Mouse (Mus musculus) gastrocnemius, postnatal 14 days (tissue): ENCODE data around the gene Mras. TPM values are rescaled to one million over a fixed set of nuclear protein-coding genes. Genes with fewer than 3 reads are reported as not detected.

ENCODE experiments used
- DNase-seq: peaks from one replicate; pipeline ENCODE4 v3.0.0; 2021; ENCODE audit warnings: mixed read lengths
- intact Hi-C: fragments of 180-260 bp; cut with DNase I; formaldehyde crosslinking; loops from one replicate; pipeline ENCODE4 v1.15.1; 2025; ENCODE audit warnings: low total_unique reads
- total RNA-seq, 2 experiments: library from RNA; stranded (reverse); gene quantifications; 2 replicates each; pipeline ENCODE4 v1.2.3; 2021

Gene Mras
- total RNA-seq, 2 experiments from 2014 or later, result 6.8 to 7.7 TPM

DNA sequence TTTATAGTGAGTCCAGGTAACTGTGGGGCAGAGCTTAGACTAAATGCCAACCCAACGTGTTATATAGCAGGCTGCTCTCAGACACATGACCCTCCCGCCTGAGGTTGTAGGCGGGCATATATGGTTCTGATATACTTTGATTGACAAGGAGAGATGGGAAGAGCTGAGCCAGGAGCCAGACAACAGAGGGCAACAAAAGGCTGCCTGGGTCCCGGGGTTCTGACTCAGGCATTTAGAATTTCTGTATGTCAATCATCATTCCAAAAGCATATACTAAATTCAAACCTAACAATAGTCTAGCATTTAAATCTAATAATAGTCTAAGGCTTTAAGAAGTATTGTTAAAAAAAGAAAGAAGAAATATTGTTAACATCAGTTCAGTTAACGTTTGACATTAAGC, 58.0 kb downstream of the Mras start:
- DNase-seq, result no peak
- intact Hi-C loops, result loop anchor here (5.0 kb wide), 1 partner anchor 312 kb away; no protein-coding TSS in a partner anchor

DNA sequence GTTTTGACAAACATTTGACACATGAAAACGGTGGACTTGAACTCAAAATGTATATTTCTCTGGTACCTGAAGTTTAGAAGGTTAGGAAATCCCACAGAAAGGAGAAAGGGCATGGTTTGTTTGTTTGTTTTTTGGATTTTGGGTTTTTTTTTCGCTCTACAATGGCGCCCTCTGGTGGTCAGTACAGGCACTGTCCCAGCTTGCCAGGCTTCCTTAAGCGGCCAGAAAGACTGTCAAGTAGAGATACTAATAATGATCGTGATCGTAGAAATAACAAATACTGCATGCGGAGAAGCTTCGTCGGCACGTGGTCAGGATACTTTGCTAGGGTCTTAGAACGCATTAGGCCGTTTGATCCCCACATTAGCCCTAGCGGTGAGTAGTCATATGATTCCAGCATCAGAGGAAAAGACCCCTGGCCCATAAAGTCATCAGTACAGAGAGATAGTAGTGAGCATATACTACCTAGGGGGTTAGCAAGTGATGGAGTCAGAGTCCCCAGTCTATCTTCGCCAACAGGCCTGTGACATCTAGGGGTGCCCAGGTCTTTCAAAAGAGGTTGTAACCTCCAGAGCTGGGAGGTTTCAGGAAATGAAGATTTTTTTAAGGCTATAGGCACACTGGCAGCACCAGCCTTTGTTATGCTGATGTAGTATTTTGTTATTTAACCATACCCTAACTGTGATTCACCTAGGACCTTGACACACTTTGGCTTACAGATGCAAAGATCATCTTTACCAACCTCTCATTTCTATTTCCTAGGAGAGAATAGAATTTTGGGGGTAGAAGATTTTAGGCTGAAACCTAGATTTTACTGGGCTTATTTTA, 60.4 kb downstream of the Mras start:
- DNase-seq, result peak; percentile 38

DNA sequence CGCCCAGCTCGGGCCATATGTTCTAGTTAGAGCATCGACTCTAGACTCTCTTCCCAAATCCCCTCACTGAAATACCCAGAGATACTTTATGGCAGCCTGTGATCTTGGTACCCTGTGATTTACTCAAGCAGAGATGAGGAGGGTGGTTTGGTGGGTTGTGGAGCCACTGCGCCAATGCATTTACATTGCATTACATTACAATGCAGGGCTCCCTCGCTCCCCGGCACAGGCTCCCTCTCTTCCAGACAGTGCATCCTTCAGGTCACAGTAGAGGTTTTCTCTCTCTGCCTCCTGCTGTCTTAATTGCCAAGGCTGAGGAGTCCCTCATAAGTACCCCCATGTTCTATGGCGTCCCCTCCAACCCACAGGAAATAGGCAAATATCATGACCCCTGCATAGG, 68.8 kb downstream of the Mras start:
- intact Hi-C loops, result no loop called here
- DNase-seq, result no peak

More for the DNA sequence above, 60.4 kb downstream of the Mras start:
- intact Hi-C loops, result loop anchor here (5.0 kb wide), 1 partner anchor 310 kb away; no protein-coding TSS in a partner anchor

DNA sequence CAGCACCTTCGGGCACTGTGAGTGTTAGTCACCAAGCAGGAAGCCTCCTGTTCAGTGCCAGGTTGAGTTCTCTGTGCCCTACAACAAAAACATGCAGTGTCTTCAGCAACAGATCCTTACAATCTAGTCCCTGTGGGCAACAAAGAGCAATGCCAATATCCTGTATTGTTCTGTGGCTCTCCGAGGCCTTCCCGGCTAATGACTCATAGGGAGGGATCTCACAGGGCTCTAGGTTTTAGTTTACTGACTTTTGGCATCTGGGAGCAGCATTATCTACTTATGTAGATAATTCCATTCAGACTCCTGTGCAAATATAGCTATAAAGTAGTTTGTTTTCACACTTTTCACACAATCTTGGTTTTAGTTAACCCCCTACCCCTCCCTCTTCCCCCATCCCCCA, 71.3 kb downstream of the Mras start:
- no peak for DNase-seq
- intact Hi-C loops, result no loop called here

DNA sequence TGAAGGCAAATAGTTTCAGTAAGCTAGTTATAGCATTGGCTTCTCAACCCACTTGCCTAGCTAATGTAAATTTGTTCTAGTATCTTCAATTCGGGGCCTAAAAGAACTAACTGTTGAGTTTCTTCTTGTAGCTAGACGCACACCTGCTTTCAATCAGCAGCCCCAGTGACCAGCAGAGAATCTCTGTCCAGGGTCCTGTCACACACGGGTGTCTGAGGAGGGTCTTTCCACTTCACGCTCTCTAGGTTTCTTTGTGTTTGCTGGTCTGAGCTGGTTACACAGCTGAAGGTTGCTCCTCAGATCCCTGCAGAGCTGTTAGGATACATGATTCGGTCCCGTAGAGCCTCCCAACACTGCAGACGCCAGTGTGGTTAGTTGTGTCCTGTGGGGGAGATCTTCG, 74.1 kb downstream of the Mras start:
- intact Hi-C loops, result no loop called here
- no peak for DNase-seq

DNA sequence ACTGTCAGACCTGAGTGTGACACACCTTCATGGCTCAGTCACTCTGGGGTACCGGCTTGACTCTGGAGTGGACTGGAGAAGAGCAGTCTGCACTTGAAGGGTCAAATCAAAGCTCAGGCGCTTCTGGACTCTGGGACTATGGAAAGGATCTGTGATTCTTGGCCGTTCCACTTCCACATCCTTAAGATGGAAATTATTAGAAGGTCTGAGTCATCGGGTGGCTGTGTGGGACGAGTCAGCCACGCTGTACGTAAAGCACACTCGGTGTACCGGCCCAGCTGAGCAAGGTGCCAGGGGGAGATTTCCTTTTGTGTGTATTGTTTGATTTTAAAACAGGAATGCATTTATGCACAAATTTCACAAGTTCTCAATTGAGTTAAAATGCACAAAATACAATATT, 75.2 kb downstream of the Mras start:
- no peak for DNase-seq
- intact Hi-C loops, result no loop called here

DNA sequence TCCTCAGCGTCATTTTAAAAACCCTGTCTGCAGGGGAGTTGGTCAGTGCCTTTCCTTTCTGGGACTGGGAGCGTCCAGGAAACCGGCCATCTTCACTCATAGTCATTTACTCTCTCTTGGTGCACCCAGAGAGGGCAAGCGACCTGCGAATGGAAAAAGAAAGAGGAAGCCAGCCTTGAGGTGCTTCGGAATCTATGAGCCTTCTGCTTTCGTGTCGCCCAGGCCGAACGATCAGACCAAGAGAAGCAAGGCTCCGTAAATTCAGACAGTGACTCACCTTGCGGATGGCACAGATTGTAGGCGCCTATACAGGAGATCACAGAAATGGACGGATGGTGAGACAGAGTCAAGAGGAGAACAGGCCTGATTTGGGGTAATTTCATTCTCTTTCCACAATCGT, 78.2 kb downstream of the Mras start:
- DNase-seq, result no peak
- intact Hi-C loops, result no loop called here

DNA sequence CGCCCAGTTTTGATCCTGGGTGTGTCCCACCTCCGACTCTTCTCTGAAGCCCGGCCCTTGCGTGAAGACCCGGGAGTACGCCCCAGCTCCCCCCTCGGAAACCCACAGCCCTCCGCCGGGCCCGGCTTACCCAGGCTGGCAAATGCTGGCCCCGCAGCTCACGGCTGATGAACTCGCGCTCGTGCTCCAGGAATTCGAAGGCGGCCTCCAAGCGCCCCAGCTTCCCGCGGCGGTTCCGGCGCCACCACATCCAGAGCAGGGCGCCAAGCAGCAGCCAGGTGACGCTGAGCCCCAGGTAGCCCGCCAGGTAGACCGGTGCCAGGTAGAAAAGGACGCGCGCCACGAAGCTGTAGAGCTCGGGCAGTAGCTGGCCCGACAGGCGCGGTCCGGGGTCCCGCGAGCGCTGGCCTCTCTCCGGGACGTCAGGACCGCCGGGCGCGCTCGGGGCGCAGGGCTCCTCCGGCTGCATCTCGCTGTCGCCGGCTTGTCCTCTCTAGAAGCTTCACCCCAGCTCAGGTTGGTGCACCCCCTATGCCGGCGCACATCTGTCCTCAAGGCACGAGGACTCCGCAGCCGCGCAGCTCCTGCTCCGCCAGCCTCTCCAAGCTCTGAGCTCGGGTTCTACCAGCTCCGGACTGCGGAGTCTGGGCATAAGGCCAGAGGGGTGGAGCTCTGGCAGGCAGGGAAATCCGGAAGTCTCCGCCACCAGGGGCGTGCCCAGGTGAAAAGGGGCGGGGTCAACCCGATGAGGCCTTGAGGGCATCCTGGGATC, 79.1 kb downstream of the Mras start, which contains the start of gene Esyt3:
Esyt3 (minus strand) TSS at position 637 of the 772 bp plus-strand sequence.
- peak; percentile 22 for DNase-seq
- intact Hi-C loops, result no loop called here

DNA sequence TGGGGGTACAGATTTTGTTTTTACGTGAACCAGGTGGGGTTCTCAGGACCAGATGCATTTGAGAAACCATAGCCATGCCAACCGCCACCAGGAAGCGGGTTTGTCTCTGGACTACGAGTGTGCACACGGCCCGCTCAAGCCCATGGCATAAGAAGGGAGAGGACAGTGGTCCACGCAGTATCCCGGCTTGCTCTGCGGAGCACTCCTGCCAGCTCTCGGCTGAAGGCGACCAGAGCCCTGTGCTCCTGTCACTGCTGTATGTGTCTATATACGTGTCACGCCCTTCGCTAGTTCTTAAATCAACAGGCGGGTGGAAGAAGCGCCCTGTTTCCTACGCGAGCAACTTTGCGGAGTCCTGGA, 79.6 kb downstream of the Mras start:
- DNase-seq, result no peak
- intact Hi-C loops, result no loop called here

DNA sequence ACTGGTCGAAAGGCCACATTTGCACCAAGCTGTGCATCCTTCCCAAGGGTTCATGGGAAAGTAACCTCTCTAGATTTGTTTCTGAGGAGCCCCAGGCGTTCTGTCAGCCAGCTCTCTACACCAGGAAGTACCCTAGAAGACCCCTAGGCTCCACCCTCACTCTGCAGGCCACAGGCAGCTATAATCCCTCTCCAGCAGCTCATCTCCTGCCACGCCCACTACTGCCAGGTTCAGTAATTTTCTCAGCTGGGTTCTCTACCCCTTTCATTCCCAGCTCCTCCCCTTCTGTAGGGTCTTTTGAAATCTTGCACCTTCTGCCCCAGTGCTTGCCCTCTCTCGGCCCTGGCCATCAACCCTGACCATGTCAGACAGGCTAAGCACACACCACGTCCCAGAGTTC, 81.2 kb downstream of the Mras start:
- intact Hi-C loops, result no loop called here
- no peak for DNase-seq

DNA sequence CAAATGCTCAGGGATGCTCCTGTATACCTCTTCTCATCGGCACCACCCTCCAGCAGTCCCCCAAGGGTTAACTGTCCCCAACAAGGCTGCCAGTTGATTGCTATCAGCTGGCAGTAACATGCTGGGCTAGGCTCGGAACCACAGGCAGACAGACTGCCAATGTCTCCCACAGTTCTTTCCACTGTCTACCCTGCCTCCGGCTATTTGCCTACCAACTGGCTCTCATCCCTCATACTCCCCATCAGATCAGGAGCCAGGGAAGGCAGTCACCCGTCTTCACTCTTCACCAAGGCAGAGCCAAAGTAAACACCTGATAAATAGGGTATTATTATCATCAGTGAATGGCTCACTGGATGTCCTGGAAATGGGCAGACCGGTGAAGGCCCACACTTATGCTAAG, 82.4 kb downstream of the Mras start:
- intact Hi-C loops, result no loop called here
- DNase-seq, result no peak

DNA sequence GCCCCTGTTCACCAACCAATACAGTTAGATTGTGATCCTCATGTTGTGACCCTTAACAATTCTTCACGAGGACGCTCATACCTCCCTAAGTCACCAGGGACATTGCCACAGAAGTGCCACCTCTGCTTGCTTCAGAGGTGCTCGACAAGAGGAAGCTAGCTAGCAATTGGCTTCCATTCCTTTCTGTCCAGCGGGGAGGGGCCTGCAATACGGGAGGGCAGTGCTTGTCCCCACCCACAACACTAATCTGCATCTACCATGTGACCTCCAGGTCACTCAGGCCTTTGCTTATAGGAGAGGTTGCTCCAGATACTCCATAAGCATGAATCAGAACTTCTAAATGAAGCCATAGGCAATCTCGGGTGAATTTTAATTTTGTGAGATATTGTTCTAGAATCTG, 83.8 kb downstream of the Mras start:
- DNase-seq, result no peak
- intact Hi-C loops, result no loop called here

DNA sequence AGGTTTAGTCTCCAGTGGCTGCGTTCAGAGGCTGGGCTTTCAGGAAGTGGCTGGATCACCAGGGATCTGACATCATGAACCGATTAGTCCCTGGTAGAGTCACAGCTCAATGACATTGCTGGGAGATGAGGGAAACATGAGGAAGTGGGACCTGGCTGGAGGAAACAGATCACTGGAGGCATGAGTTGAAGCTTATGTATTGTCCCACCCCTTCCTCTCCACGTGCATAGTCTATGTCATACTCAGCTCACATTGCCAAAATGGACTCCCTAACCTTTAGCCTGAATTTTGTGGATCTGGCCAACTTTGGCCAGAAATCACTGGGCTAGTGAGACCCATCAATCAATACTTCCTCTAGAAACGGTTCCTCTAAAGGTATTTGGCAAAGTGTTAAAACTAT, 84.2 kb downstream of the Mras start:
- intact Hi-C loops, result no loop called here
- DNase-seq, result no peak

DNA sequence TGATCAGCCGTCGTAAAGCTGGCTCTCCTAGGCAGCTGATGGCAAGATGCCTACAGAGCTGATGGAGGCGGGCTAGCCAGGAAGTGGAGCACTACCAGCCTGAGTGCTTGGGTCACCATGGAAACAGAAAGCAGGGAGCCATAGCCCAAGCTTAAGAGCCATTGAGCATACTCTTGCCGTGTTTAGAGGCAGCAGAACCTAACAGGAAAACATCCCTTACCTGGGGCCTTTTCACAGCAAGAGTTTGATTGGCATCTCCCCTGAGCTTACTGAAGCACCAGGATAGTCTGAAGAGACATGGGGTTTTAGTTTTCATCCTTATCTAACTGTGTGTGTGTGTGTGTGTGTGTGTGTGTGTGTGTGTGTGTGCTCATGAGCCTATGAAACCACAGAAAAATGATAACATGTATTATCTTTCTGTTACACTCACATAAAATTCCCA, 91.8 kb downstream of the Mras start:
- DNase-seq, result no peak
- intact Hi-C loops, result no loop called here

DNA sequence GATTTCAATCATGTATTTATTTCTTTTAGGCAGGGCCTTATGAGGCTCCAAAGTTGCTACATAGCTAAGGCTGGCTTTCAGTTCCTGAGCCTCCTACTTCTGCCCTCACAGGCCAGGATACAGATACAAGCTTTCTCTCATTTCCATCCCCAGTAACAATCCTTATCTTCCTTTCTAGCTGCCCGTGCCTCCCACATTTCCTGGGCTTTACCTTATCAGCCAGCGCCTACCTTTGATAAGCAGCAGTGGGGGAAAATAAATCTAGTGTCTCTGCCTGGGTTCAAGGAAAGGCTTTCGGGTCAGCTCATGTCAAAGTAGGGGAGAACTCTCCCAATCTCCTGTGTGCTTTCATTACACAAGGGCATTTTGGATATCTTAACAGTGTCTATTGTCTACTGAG, 95.6 kb downstream of the Mras start:
- intact Hi-C loops, result no loop called here
- DNase-seq, result no peak

DNA sequence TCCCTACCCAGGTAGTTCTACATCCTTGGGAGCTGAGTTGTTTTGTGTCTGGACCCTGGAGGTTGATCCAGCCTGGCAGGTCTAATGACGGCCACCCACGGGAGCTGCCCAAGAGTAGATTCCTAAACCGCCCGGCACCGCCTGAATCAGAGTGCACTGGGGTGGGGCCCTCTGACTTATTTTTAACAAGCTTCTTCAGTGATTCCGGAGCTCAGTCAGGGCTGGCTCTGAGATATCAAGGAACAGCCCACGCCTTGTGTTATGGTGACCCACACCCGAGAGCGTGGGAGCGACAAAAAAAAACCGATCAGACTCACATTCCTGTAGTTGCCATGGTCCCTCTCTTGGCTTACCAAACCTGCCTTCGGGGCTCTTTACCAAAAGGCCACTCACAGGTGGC, 97.1 kb downstream of the Mras start:
- intact Hi-C loops, result no loop called here
- no peak for DNase-seq

DNA sequence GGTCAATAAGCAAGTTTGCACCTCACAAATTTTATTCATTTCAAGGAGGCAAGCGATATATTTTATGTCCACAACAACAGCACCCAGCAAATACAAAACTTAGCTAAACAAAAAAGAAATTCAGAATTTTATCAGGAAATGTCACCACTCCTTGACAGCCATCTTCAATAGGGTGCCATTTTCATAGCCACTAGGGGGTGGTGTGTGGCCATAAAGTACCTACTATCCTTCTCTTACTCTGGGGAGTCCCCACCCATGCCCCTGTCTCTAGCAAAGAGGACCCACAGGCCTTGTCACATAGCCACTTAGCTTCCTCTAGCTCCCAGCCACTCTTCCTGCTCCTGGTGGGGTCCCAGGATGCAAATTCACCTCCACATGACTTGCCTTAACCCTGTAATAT, 98.0 kb downstream of the Mras start:
- intact Hi-C loops, result no loop called here
- no peak for DNase-seq

DNA sequence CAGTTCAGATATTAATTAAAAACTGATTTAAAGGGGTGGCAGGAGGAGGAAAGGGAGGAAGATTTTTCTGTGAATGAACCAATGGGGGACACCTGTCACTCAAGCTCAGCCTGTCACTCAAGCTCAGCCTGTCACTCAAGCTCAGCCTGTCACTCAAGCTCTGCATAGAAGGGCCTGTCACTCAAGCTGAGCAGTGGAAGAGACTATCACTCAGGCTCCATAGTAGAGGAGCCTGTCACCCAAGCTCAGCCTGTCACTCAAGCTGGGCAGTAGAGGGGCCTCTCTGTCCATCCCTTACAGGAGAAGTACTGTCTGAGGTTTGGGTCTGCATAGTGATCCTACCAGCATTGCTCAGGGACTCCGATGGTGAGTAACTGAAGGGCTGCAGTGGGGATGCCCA, 98.9 kb downstream of the Mras start:
- no peak for DNase-seq
- intact Hi-C loops, result no loop called here

DNA sequence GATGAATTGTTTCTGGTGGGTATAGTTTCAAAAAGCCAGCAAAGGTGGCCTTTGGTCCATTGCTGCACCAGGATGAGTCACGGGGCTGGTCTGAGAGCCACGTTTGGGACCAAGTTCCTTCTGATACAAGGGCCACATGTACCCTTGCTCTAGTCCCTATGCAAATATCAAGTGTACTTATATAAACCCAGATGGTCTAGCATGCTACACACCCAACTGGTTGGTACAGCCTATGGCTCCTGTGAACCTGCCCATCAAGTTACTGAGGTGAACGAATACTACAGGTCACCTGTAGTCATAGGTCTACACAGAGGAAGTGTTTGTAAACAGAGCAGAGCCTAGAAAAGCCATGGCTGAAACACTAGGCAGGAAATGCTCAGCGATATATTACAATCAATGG, 100.6 kb downstream of the Mras start:
- intact Hi-C loops, result no loop called here

More for the DNA sequence above, 100.6 kb downstream of the Mras start:
- DNase-seq, result no peak
